Mouse (Mus musculus): ENCODE measurements around the gene Gdf10.

Gdf10 gene

GRCm38 (mm10) chr14:33923168-33924070 is at the start of gene Gdf10:
TSS of gene Gdf10 (plus strand) at chr14:33923587.
- DNase-seq (ENCODE audit: low read depth, low spot score), result no peak

DNA sequence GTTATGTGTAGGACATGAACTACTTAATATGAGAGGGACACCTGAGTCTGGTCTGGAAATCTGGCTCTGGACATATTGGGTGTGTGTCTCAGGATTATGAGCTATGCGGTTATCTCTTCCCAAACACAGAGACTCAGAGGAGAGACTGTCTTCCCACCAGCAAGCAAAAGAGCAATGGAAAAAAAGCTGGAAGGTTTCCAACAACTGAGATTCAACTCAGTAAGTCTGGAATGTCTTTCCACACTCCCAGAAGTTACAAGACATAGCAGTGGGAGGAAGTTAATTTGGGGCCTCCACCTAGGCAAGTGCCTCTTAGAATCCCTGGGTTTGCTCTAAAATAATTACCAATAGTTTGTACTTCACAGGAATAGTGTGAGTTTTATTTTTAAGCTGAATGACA is 44.6 kb upstream of the Gdf10 start:
- DNase-seq (ENCODE audit: low read depth, low spot score), result no peak

GRCm38 (mm10) chr14:33880236-33880635 is 43.2 kb upstream of the Gdf10 start:
- DNase-seq (ENCODE audit: low read depth, low spot score), result no peak

GRCm38 (mm10) chr14:33881471-33881870 is 41.9 kb upstream of the Gdf10 start:
- DNase-seq (ENCODE audit: low read depth, low spot score), result no peak

DNA sequence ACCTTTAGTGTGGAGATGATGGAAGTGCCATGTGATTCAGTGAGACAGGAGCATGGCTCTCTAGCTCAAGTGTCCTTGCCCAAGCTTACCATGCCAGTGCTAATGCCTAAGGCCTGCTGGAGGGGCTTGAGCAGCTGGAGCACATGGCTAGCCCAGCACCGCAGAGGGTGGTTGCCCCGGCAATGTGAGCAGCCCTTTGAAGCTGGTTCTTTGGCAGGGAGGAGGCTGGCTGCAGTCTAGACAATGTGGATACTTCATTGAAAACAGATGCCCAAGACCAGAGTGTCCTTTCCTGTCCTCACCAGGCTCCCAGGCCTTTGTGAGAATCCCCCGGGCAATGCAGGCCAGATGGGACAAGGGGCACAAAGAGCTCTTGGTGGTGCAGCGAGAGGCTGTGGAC is 40.3 kb upstream of the Gdf10 start:
- DNase-seq (ENCODE audit: low read depth, low spot score), result no peak

DNA sequence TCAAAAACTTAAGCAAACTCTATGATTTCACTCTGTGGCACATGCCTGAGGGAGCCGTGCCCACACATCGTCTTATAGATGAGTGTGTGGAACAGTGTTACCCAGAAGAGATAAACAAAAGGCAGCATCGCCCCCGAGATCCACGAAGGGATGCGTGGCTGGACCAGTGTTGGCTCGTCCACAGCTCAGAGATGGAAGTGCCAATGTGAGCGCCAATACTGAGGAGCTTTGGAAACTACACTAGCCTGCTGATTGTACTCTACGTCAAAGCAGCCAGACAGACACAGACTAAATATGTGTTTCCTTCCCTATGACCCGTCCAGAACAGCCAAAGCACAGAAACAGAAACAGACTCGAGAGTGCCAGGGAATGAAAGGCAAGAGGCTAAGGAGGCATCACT is 37.9 kb upstream of the Gdf10 start:
- DNase-seq (ENCODE audit: low read depth, low spot score), result no peak

- DNase-seq (ENCODE audit: low read depth, low spot score), result no peak
Measured at GRCm38 (mm10) chr14:33888387-33889035, 34.9 kb upstream of the Gdf10 start.

DNA sequence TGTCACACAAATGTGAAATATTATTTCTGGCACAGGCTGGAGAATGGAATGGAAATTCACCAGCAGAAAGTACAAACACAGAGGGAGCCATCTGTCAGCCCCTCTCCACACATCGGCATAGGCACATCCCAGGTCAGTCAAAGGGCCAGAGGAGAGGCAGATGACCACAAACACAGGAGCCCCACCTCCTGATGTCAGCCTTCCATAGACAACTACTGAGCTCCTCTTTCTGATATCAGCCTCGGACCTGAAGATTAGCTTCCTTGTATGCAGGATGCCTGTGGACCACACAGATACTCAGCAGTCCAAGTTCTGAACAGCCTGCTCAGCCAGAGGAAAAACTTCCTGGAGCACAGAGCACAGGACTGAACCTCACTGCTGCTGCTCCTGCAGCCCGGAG is 33.4 kb upstream of the Gdf10 start:
- DNase-seq (ENCODE audit: low read depth, low spot score), result no peak

- no peak for DNase-seq (ENCODE audit: low read depth, low spot score)
Measured at GRCm38 (mm10) chr14:33891507-33891906, 31.9 kb upstream of the Gdf10 start.

GRCm38 (mm10) chr14:33895777-33896176 is 27.6 kb upstream of the Gdf10 start:
- DNase-seq (ENCODE audit: low read depth, low spot score), result no peak

DNA sequence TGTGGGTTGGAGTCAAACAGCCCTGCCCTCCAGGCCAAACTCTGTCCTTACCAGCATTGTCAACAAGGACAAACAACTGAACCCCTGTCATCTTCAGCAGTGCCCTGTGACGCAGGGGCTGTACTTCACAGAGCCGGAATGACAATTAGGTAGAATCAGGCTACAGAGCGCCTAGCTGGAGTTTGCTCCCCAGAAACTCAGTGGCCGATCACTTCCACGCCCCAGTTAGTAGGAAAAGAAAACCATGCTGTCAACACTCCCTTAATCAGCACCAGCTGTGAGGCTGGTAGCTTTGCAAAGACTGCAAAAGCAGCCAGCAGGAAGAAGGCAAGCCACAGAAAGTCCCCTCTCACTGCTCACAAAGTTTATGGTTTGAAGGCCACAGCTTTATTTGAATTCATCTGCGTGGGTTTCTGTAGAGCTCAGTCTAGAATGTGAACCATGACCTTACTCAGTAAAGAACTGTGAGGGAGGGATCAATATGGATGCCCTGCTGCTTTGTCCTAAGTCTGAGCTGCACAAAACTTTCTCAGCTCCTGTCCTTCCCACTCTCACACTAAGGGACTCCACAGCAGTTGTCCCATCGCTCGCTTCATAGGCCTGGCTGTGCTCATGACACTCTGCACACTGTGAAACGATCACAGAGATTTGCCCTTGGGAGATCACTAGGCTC is 26.6 kb upstream of the Gdf10 start:
- DNase-seq (ENCODE audit: low read depth, low spot score), result no peak

DNA sequence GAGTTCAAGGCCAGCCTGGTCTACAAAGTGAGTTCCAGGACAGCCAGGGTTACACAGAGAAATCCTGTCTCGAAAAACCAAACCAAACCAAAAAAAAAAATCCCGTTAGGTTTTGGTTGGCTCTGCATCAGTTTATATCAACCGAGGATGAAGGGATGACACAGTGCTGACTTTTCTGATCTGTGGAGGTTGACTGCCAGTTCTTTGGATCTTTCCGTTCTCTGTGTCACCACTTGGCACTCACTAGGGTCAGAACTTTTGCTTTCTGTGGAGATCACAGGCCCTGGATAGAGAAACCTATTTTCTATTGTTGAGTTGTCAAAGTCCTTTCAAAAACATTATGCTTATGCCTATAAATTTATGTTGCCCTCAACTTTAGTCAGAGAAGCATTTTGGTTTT is 20.6 kb upstream of the Gdf10 start:
- DNase-seq (ENCODE audit: low read depth, low spot score), result no peak

DNA sequence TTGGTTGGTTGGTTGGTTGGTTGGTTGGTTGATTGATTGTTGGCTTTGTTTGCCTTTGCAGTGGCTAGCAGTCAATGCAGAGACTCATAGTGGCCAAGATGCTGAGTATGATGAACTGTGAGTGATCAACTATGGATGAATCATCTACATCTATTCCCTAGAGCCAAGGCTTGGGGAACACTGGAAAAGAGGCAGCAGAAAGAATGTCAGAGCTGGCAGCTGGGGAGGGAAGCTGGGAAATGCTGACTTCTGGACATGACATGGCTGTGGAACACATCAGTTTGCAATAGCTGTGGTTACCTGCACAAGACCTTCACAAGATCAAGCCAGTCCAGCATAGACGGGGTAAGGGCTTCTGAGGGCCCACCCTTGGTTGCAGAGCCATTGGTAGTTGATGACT is 20.2 kb upstream of the Gdf10 start:
- no peak for DNase-seq (ENCODE audit: low read depth, low spot score)

DNA sequence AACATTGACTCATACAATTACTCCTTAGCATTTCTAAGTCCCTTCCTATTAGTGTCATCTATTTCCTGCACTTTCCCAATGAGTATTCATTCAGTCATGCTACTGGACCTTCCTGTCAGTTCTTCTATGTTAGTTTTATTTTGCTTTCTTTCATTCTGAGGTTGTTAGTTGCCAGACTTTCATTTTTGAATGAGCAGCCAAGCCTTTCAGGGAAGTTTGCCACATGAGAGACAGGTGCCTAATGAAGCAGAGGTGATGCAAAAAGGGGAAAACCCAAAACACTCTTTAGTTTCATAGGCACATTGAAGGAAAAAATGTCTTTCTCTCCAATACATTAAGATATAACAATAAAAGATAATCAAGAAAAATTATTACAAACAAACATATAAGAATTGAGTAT is 18.5 kb upstream of the Gdf10 start:
- DNase-seq (ENCODE audit: low read depth, low spot score), result no peak

GRCm38 (mm10) chr14:33913727-33914126 is 9.7 kb upstream of the Gdf10 start:
- no peak for DNase-seq (ENCODE audit: low read depth, low spot score)

DNA sequence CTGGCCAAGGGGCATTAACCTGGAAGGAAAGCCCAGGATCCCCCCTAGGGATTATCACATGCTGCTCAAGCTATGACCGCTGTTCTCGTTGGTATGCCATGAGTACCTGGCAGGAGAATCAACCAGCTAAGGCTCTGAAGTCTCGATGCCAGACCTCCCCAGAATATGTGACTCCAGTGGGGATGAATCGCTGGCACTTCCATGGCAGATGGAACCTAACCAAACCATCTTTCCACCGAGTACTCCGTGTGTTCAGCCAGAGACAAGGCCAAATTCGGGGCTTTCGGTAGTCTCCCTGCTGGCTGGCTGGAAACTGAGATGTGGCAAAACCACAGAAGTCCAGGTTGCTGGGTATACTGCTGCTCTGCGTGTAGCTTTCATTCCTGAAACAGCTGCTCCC is 9.2 kb upstream of the Gdf10 start:
- no peak for DNase-seq (ENCODE audit: low read depth, low spot score)

DNA sequence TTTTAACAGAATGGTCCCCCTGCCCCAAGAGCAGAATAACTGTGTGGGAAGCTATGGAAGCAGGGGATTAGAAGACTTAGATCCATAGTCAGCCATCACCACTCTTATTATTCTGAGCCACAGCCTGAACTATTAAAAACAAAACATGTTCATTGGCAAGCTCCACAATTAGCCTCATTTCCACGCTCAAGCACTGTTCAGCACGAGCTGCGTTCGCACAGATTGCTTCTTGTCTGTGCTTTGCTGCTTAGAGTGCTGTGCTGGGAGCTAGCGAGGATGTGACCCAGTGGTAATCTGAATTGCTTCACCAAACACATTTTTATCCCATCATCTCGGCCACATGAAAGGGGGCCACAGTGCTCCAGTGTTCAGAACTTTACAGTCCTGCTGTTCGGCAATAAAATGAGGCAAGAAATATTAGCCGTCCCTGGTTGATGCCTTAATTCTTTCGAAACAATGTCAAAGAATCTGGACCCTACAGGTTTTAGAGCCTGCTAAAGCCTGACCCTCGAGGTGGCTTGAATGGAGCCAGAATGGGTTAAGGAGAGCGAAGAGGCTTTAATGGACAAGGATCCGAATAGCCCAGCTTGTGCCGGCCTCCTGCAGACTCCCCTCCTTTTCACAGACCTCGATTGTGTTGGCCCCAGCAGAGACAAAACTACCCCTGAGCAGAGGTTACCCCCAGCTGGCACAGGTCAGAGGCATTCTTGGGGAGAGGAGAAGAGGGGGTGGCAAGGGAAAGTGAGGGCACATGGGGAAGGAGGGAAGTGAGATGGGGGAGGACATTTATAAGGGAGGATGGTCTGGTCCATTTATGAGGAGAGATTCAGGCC is 2.4 kb upstream of the Gdf10 start:
- DNase-seq (ENCODE audit: low read depth, low spot score), result no peak

DNA sequence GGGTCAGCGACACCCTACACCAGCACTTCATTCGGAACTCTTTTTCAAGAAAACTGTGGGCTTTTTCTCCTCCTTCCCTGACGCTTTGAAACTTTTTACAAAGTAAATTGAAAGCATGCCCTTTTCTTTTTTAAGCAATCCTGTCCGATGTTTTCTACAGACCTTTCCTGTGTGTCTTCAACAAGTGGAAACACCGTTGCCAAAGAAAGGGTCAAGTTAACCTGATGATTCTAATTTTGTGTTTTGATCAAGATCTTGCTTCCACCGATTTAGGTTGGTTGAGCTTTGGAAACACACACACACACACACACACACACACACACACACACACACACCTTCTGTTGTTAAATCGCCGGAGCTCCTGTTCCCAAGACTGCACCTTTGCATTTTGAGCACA is 618 bp upstream of the Gdf10 start:
- no peak for DNase-seq (ENCODE audit: low read depth, low spot score)

GRCm38 (mm10) chr14:33931853-33932252 is 8.5 kb downstream of the Gdf10 start:
- DNase-seq (ENCODE audit: low read depth, low spot score), result no peak

DNA sequence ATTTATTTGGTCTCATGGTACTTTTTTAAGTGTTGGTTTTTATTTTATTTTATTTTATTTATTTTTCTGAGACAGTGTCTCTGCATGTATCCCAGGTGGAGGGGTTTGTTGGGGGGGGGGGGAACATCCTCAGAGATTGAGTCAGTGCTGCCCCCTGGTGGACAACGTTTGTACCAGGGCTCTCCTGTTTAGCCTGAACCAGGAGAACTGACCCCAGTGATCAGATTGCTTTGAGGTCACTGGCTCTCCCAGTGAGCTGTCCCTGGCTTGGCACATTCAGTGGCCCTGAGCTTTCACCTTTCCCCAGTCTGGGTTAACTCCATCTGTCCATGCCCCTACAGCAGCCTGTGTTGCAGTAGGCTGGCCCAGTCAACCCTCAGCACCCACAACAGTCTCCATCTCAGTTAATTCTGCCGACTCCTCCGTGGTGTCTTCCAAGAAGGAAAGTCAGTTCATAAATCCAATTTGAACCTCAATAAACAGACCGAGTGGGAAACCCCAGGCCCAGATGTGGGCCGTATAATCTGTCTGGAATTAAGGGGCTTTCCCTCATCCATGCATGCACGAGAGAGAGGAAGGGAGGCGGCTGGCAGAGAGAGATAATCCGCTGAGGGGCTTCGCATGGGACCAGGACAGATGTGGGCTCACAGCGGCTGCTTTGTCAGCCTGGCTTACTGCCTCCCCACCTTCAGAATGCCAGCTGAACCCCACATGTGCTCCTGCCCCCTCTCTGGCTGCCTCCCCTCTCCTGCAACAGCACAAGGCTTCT is 9.7 kb downstream of the Gdf10 start:
- no peak for DNase-seq (ENCODE audit: low read depth, low spot score)

DNA sequence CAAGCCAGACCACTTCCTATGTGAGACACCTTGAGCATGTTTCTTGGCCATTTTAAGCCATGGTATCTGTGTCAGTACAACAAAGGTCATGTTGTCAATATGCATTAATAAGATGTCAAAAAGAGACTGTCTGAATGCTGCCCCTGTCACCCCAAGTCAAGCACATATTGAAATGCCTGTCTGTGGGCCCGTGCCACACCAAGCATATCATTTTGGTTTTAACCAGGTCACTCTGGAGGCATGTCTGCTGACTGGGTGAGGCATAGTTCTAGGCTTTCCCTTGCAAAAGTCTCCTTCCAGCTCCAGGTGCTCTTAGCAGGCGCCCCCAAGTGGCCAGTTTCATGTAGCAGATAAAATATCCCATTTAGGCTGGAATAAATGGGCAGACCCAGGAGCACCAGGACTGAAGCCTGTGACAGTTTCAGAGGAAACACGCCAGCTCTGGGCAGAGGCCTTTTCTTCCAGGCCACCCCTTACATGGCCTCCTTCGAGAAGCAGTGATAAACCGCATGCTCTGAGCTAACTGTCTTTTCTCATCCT is 10.5 kb downstream of the Gdf10 start:
- no peak for DNase-seq (ENCODE audit: low read depth, low spot score)
